Mouse (Mus musculus) limb, embryonic 14.5 days (tissue): Measurements from ENCODE around the gene Agtrap. TPM values are rescaled to one million over a fixed set of nuclear protein-coding genes. Genes with fewer than 3 reads are reported as not detected.

ENCODE experiments used
- ATAC-seq: fragments of 200-750 bp; cut with Nextera tagmentation; 2 replicates; pipeline ENCODE4 v1.8.0; 2017; ENCODE audit warnings: low read depth, moderate number of reproducible peaks, moderate TSS enrichment; ENCODE audit not compliant: low FRiP score
- DNase-seq: peaks from one replicate; pipeline ENCODE4 v3.0.0-alpha.2; 2015; ENCODE audit warnings: low spot score
- H3K27ac ChIP-seq: fragments of 300-500 bp; sonication (generic); replicated peaks from 2 replicates; pipeline ENCODE4 v1.5.1; 2014; ENCODE audit warnings: low read depth, mild to moderate bottlenecking, low read length, moderate library complexity, mixed read lengths
- H3K27me3 ChIP-seq: fragments of 300-500 bp; sonication (generic); 2 replicates; pipeline ENCODE4 v1.6.1; 2014; ENCODE audit warnings: low read length, mixed read lengths; ENCODE audit not compliant: control insufficient read depth, insufficient read depth
- H3K36me3 ChIP-seq: fragments of 300-500 bp; sonication (generic); 2 replicates; pipeline ENCODE4 v1.6.1; 2014; ENCODE audit warnings: mild to moderate bottlenecking, low read length, moderate library complexity, mixed read lengths; ENCODE audit not compliant: control insufficient read depth, insufficient read depth
- H3K4me1 ChIP-seq: fragments of 300-500 bp; sonication (generic); 2 replicates; pipeline ENCODE4 v1.6.1; 2014; ENCODE audit warnings: antibody characterized with exemption, low read length, mixed read lengths; ENCODE audit not compliant: control insufficient read depth, insufficient read depth
- H3K4me2 ChIP-seq: fragments of 300-500 bp; sonication (generic); replicated peaks from 2 replicates; pipeline ENCODE4 v1.6.1; 2014; ENCODE audit warnings: low read depth, mild to moderate bottlenecking, low read length, moderate library complexity; ENCODE audit not compliant: severe bottlenecking
- H3K4me3 ChIP-seq: fragments of 300-500 bp; sonication (generic); replicated peaks from 2 replicates; pipeline ENCODE4 v1.5.1; 2014; ENCODE audit warnings: low read length
- H3K9ac ChIP-seq: fragments of 300-500 bp; sonication (generic); 2 replicates; pipeline ENCODE4 v1.6.1; 2014; ENCODE audit warnings: mild to moderate bottlenecking, low read depth, low read length, moderate library complexity; ENCODE audit not compliant: severe bottlenecking
- H3K9me3 ChIP-seq: fragments of 300-500 bp; sonication (generic); 2 replicates; pipeline ENCODE4 v1.6.1; 2016; ENCODE audit warnings: low read length; ENCODE audit not compliant: control insufficient read depth
- POLR2A ChIP-seq: fragments of 200-500 bp; IDR thresholded peaks from 2 replicates; pipeline ENCODE4 v1.8.0; 2012; ENCODE audit warnings: inconsistent platforms, mild to moderate bottlenecking, moderate library complexity, borderline replicate concordance; ENCODE audit not compliant: insufficient read depth, insufficient read length; ENCODE audit errors: extremely low read depth
- WGBS: fragments of 180-500 bp; shearing (Covaris S2); extraction: QIAGEN DNeasy Blood & Tissue Kit; methylation state at CpG from one replicate; pipeline ENCODE4 v1.1.7; 2014; 5-methylcytosine and 5-hydroxymethylcytosine counted together
- polyA plus RNA-seq, 2 experiments: library from polyadenylated mRNA; depleted of rRNA in 1 of 2; stranded (reverse) in 1 of 2; unstranded in 1 of 2; fragments of >200 nt; fragmentation: Nextera tagmentation in 1 of 2; extraction: Ambion mirVana in 1 of 2; gene quantifications; 2 replicates each; pipeline versions ENCODE4 v1.2.1 to v1.2.3; 2012 to 2014

The Agtrap gene
- polyA plus RNA-seq, 2 experiments: 11.0 to 17.6 TPM

GRCm38 (mm10) chr4:148094161-148094560, 6.3 kb upstream of the Agtrap start:
- 84% methylated on average over 5 of the region's 5 CpGs for WGBS
- TF ChIP-seq POLR2A: no peak
- Histone ChIP-seq H3K27ac (no peak overlapping the region), H3K36me3 (no peaks in the 10 kb centered on the region), H3K4me1 (no peaks in the 10 kb centered on the region), H3K4me2 (no peak overlapping the region), H3K9me3 (no peaks in the 10 kb centered on the region), H3K4me3 (no peak overlapping the region), H3K27me3 (no peaks in the 10 kb centered on the region), H3K9ac (no peak overlapping the region)
- DNase-seq: no peak
- ATAC-seq: no peak

GRCm38 (mm10) chr4:148092551-148093271, 4.9 kb upstream of the Agtrap start:
- ATAC-seq (no peak), DNase-seq (no peak)
- WGBS: 88% methylated on average over 11 of the region's 11 CpGs
- no peaks in the 10 kb centered on the region for H3K36me3 ChIP-seq
- H3K4me3 ChIP-seq: no peak overlapping the region
- no peak overlapping the region for H3K4me2 ChIP-seq
- H3K4me1 ChIP-seq: 0 out of 2 replicates have a peak, but pooled peaks cover 2% of the 10 kb centered on the region
- no peaks in the 10 kb centered on the region for H3K27me3 ChIP-seq
- TF ChIP-seq POLR2A: no peak
- no peak overlapping the region for H3K27ac ChIP-seq
- H3K9ac ChIP-seq: no peak overlapping the region
- H3K9me3 ChIP-seq: no peaks in the 10 kb centered on the region

GRCm38 (mm10) chr4:148091181-148091580, 3.4 kb upstream of the Agtrap start:
- Histone ChIP-seq H3K27ac (no peak overlapping the region), H3K36me3 (no peaks in the 10 kb centered on the region), H3K4me2 (no peak overlapping the region), H3K4me3 (no peak overlapping the region), H3K27me3 (no peaks in the 10 kb centered on the region), H3K9me3 (no peaks in the 10 kb centered on the region), H3K4me1 (0 out of 2 replicates have a peak, but pooled peaks cover 10% of the 10 kb centered on the region), H3K9ac (no peak overlapping the region)
- TF ChIP-seq POLR2A: no peak
- ATAC-seq (no peak), DNase-seq (no peak)
- WGBS: 95% methylated on average over 1 of the region's 1 CpGs

GRCm38 (mm10) chr4:148089166-148089565, 1.3 kb upstream of the Agtrap start:
- Histone ChIP-seq H3K4me1 (0 out of 2 replicates have a peak, but pooled peaks cover 13% of the 10 kb centered on the region), H3K27me3 (no peaks in the 10 kb centered on the region), H3K27ac (no peak overlapping the region), H3K9me3 (no peaks in the 10 kb centered on the region), H3K4me3 (no peak overlapping the region), H3K9ac (no peak overlapping the region), H3K4me2 (no peak overlapping the region), H3K36me3 (no peaks in the 10 kb centered on the region)
- TF ChIP-seq POLR2A: no peak
- no peak for ATAC-seq
- 67% methylated on average over 4 of the region's 4 CpGs for WGBS
- DNase-seq: no peak

GRCm38 (mm10) chr4:148087091-148087906, 532 bp downstream of the Agtrap start:
- H3K27me3 ChIP-seq: no peaks in the 10 kb centered on the region
- peak overlapping the region; percentile 88 for H3K4me2 ChIP-seq
- H3K27ac ChIP-seq: peak overlapping the region; percentile 58; the same call in 1 of the 2 replicates
- H3K36me3 ChIP-seq: no peaks in the 10 kb centered on the region
- DNase-seq: no peak
- H3K9ac ChIP-seq: peak overlapping the region; percentile 80
- H3K4me3 ChIP-seq: peak overlapping the region; percentile 87
- 0 out of 2 replicates have a peak, but pooled peaks cover 16% of the 10 kb centered on the region for H3K4me1 ChIP-seq
- no peak for TF ChIP-seq POLR2A
- peak; percentile 20 for ATAC-seq
- H3K9me3 ChIP-seq: no peaks in the 10 kb centered on the region
- 5% methylated on average over 19 of the region's 30 CpGs for WGBS
